Mouse (Mus musculus) layer of hippocampus, postnatal 10 days (tissue): ENCODE measurements at regions not wholly inside any gene's neighbourhood (a gene's known extent, or its start where the extent isn't known, plus 50 kb on each side); places are given as distances from the start of the nearest gene placed in this dataset.

Experiments
- DNase-seq, 2 experiments: peaks; one replicate each; pipeline ENCODE4 v3.0.0; 2021; ENCODE audit warnings: low spot score in 2 of 2

DNA sequence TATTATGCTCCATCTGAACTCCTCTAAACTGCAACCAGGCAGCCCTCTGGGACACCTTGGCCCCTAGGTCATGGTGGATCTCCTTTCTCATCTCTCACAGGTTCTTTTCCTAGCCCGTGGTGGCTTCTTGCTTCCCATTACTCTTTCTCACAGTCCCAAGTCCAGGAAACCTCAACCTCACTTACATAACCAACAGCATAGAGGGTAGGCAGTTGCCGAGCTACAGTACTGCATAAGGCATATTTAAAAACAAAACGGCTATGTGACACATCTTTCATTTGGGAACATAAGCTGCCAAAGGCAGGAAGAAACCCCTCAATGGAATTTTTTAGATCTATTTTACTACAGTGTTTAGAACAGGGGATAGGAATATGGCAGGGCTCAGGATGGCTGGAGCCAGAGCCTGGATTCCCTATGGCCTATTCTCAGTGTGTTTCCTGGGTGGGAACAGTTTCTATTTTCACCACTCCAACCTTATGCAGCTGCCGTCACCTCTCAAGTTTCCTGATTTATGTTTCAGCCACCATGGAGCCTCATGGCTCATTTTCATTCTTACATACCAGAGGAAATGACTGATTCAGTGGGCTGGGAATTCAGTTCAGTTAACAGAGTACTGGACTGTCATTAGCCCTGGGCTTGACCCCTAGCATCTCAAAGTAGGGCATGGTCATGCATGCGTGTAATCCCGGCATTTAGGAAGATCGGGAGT lies 726.9 kb upstream of the Lrrc6 start:
- DNase-seq, result no peak

GRCm38 (mm10) chr15:67226900-67227299 lies 726.2 kb upstream of the Lrrc6 start:
- peak in 1 of 2 experiments; percentile 40 for DNase-seq
